Mouse (Mus musculus) gastrocnemius, postnatal 10 days (tissue): Measurements from ENCODE around the gene Padi2. TPM values are rescaled to one million over a fixed set of nuclear protein-coding genes. Genes with fewer than 3 reads are reported as not detected.

Source experiments
- DNase-seq: peaks from one replicate; pipeline ENCODE4 v3.0.0; 2021; ENCODE audit warnings: mixed read lengths
- long read RNA-seq, 2 experiments: library from polyadenylated mRNA; stranded (forward); transcript quantifications; one replicate each; pipeline ENCODE4 v2.0.0; 2021
- total RNA-seq, 2 experiments: library from RNA; stranded (reverse); gene quantifications; 2 replicates each; pipeline ENCODE4 v1.2.3; 2021

Gene Padi2
- 100 to 1,000 TPM in 1 of 2 experiments, 10 to 100 TPM in 1; 96.8 to 105 TPM for total RNA-seq
- long read RNA-seq, experiment 1, full-length matches to known transcripts, result 93 of 141 reads
- long read RNA-seq, experiment 1, partial matches to known transcripts, result 10 of 141 reads
- long read RNA-seq, experiment 1, other reads (novel, unspliced or antisense), result 38 of 141 reads
- long read RNA-seq, experiment 2, full-length matches to known transcripts, result 70 of 99 reads
- long read RNA-seq, experiment 2, partial matches to known transcripts, result 5 of 99 reads
- long read RNA-seq, experiment 2, other reads (novel, unspliced or antisense), result 24 of 99 reads

GRCm38 (mm10) chr4:140906076-140906826 is at the start of gene Padi2:
Gene Padi2 (plus strand): TSS chr4:140906344.
- DNase-seq, result peak; percentile 71

- DNase-seq, result no peak
Measured at GRCm38 (mm10) chr4:140857041-140857440, 49.1 kb upstream of the Padi2 start.

- no peak for DNase-seq
Measured at GRCm38 (mm10) chr4:140857813-140858212, 48.3 kb upstream of the Padi2 start.

- no peak for DNase-seq
Measured at GRCm38 (mm10) chr4:140859291-140859690, 46.9 kb upstream of the Padi2 start.

- no peak for DNase-seq
Measured at GRCm38 (mm10) chr4:140860125-140860766, 45.9 kb upstream of the Padi2 start.

GRCm38 (mm10) chr4:140860767-140861147 is 45.4 kb upstream of the Padi2 start:
- no peak for DNase-seq

GRCm38 (mm10) chr4:140862036-140862650 is 44.0 kb upstream of the Padi2 start:
- DNase-seq, result no peak

- DNase-seq, result no peak
Measured at GRCm38 (mm10) chr4:140868484-140869190, 37.5 kb upstream of the Padi2 start.

GRCm38 (mm10) chr4:140869945-140870344 is 36.2 kb upstream of the Padi2 start:
- DNase-seq, result no peak

- no peak for DNase-seq
Measured at GRCm38 (mm10) chr4:140870876-140871275, 35.3 kb upstream of the Padi2 start.

- DNase-seq, result no peak
Measured at GRCm38 (mm10) chr4:140871376-140871775, 34.8 kb upstream of the Padi2 start.

- no peak for DNase-seq
Measured at GRCm38 (mm10) chr4:140871851-140872685, 34.1 kb upstream of the Padi2 start.

- no peak for DNase-seq
Measured at GRCm38 (mm10) chr4:140872686-140872992, 33.5 kb upstream of the Padi2 start.

GRCm38 (mm10) chr4:140873011-140873410 is 33.1 kb upstream of the Padi2 start:
- no peak for DNase-seq

GRCm38 (mm10) chr4:140876161-140876560 is 30.0 kb upstream of the Padi2 start:
- peak; percentile 4 for DNase-seq

- peak; percentile 5 for DNase-seq
Measured at GRCm38 (mm10) chr4:140876681-140877080, 29.5 kb upstream of the Padi2 start.

GRCm38 (mm10) chr4:140877441-140877840 is 28.7 kb upstream of the Padi2 start:
- peak; percentile 3 for DNase-seq

- peak; percentile 2 for DNase-seq
Measured at GRCm38 (mm10) chr4:140878655-140879054, 27.5 kb upstream of the Padi2 start.

- peak; percentile 2 for DNase-seq
Measured at GRCm38 (mm10) chr4:140879116-140879515, 27.0 kb upstream of the Padi2 start.

- peak; percentile 78 for DNase-seq
Measured at GRCm38 (mm10) chr4:140879739-140880138, 26.4 kb upstream of the Padi2 start.

- DNase-seq, result no peak
Measured at GRCm38 (mm10) chr4:140880207-140880606, 25.9 kb upstream of the Padi2 start.
